In genomic region chr12:99097618-99098066, GRCm38 (mm10) we compare ENCODE assay signal across 9 mouse cellular contexts.
A peak's percentile ranks its signal among the peaks of the same experiment; 100 is the strongest.
DNase-seq lines count a peak whose midpoint lies in the region; ATAC-seq and TF ChIP-seq lines count a peak whose summit lies in the region.
"Had no signal": no experiment of that assay in that cellular context is flagged by ENCODE, and none has a peak within 500 bp of the region (broad histone marks: within the 10 kb centered on the region; RNA-seq: fewer than 3 reads in every experiment).

No protein-coding gene starts in this region.

- H3K4me1 ChIP-seq in heart, adult 2 months (ENCODE audit: control insufficient read depth, insufficient read depth, low read length) = no peaks in the 10 kb centered on the region
- H3K4me1 ChIP-seq in kidney, embryonic 16.5 days (ENCODE audit: insufficient read depth, low read length) = 0 out of 2 replicates have a peak, but pooled peaks cover 4% of the 10 kb centered on the region
- H3K4me1 ChIP-seq in lung, embryonic 14.5 days (ENCODE audit: insufficient read depth) = no peaks in the 10 kb centered on the region

- no peak overlapping the region for H3K4me2 ChIP-seq in kidney, embryonic 16.5 days (replicated peaks; ENCODE audit: low read depth, low read length)
- H3K4me2 ChIP-seq in lung, embryonic 14.5 days = no peak overlapping the region
- H3K4me2 ChIP-seq: embryonic facial prominence, embryonic 15.5 days had no signal

- H3K4me3 ChIP-seq in gastrocnemius, adult 2 months = peak overlapping the region; percentile 42
- H3K4me3 ChIP-seq in heart, adult 2 months = no peak overlapping the region
- H3K4me3 ChIP-seq in kidney, embryonic 16.5 days (ENCODE audit: low read length) = no peak overlapping the region
- no peak overlapping the region for H3K4me3 ChIP-seq in lung, embryonic 14.5 days (ENCODE audit: low read depth, low read length)
- H3K4me3 ChIP-seq: embryonic facial prominence, embryonic 15.5 days had no signal

- H3K36me3 ChIP-seq in heart, adult 2 months (ENCODE audit: control insufficient read depth, insufficient read depth, low read length) = no peaks in the 10 kb centered on the region
- H3K36me3 ChIP-seq in kidney, embryonic 16.5 days (ENCODE audit: insufficient read depth, low read length) = no peaks in the 10 kb centered on the region
- H3K36me3 ChIP-seq in lung, embryonic 14.5 days (ENCODE audit: insufficient read depth) = no peaks in the 10 kb centered on the region
- H3K36me3 ChIP-seq: embryonic facial prominence, embryonic 15.5 days had no signal

- H3K27me3 ChIP-seq in heart, adult 2 months (ENCODE audit: control insufficient read depth, insufficient read depth, low read length) = no peaks in the 10 kb centered on the region
- peaks cover 20% of the 10 kb centered on the region; the same call in 1 of the 2 replicates for H3K27me3 ChIP-seq in kidney, embryonic 16.5 days (ENCODE audit: insufficient read depth, low read length)
- no peaks in the 10 kb centered on the region for H3K27me3 ChIP-seq in lung, embryonic 14.5 days (ENCODE audit: insufficient read depth, low read length)
- H3K27me3 ChIP-seq: embryonic facial prominence, embryonic 15.5 days had no signal

- no peaks in the 10 kb centered on the region for H3K9me3 ChIP-seq in kidney, embryonic 16.5 days (ENCODE audit: low read length)
- H3K9me3 ChIP-seq in lung, embryonic 14.5 days (ENCODE audit: low read depth, low read length) = no peaks in the 10 kb centered on the region
- H3K9me3 ChIP-seq: embryonic facial prominence, embryonic 15.5 days had no signal

- peak overlapping the region; percentile 86 for H3K27ac ChIP-seq in gastrocnemius, adult 2 months
- peak overlapping the region; percentile 88 for H3K27ac ChIP-seq in heart, adult 2 months
- 0 out of 2 replicates have a peak overlapping the region, but pooled peaks have one; percentile 4 for H3K27ac ChIP-seq in kidney, embryonic 16.5 days (ENCODE audit: low read length)
- H3K27ac ChIP-seq in lung, embryonic 14.5 days (ENCODE audit: low read depth) = no peak overlapping the region
- H3K27ac ChIP-seq: embryonic facial prominence, embryonic 15.5 days had no signal

- no peaks in the 10 kb centered on the region for H3K79me2 ChIP-seq in heart, adult 2 months (replicated peaks; ENCODE audit: control insufficient read depth, insufficient read depth, low read length)

- 55% methylated on average over 17 of the region's 17 CpGs for WGBS in heart, adult 2 months
- WGBS in kidney, embryonic 16.5 days = 81% methylated on average over 17 of the region's 17 CpGs
- WGBS in lung, embryonic 14.5 days = 73% methylated on average over 17 of the region's 17 CpGs

- ATAC-seq in kidney, embryonic 16.5 days (ENCODE audit: low FRiP score, low TSS enrichment) = peak; percentile 69
- peak; percentile 59; the same call in 1 of the 2 replicates for ATAC-seq in lung, embryonic 14.5 days (ENCODE audit: insufficient read depth)

- intact Hi-C loops in gastrocnemius, adult 2 months (cut with DNase I) = loop anchor here (2.0 to 10.0 kb wide), 5 partner anchors 55 to 741 kb away; partner anchors contain the start of gene Foxn3
- intact Hi-C loops in gastrocnemius, postnatal 14 days (cut with DNase I; ENCODE audit: low total_unique reads) = loop anchor here (10.0 kb wide), 2 partner anchors 57 to 297 kb away; no protein-coding TSS in a partner anchor
- intact Hi-C loops in heart, adult 2 months (cut with DNase I) = loop anchor here (1.0 to 5.0 kb wide), 11 partner anchors 55 to 1010 kb away; partner anchors contain the start of gene Foxn3

- TF ChIP-seq CTCF in gastrocnemius, adult 2 months (IDR thresholded peaks at IDR 0.05) = no peak
- TF ChIP-seq CTCF in heart, adult 2 months (IDR thresholded peaks at IDR 0.05) = no peak
- TF ChIP-seq CTCF in lung, embryonic 14.5 days (IDR thresholded peaks at IDR 0.05; ENCODE audit: low read depth) = no peak

- peak; percentile 98 for TF ChIP-seq EP300 in heart, adult 2 months (IDR thresholded peaks at IDR 0.05; ENCODE audit: insufficient read depth, low read depth, low read length)

- H3K9ac ChIP-seq in heart, adult 2 months (ENCODE audit: low read depth, low read length) = no peak overlapping the region
- H3K9ac ChIP-seq in kidney, embryonic 16.5 days (replicated peaks; ENCODE audit: low read length) = no peak overlapping the region
- no peak overlapping the region for H3K9ac ChIP-seq in lung, embryonic 14.5 days
- H3K9ac ChIP-seq: embryonic facial prominence, embryonic 15.5 days had no signal

- TF ChIP-seq POLR2A in heart, adult 2 months (IDR thresholded peaks at IDR 0.05; ENCODE audit: insufficient read depth, low read depth, low read length) = no peak

- peak; percentile 41 for DNase-seq in gastrocnemius, adult 2 months
- no peak for DNase-seq in gastrocnemius, postnatal 14 days
- peak; percentile 32 to 69 for DNase-seq in heart, adult 2 months
- peak; percentile 35 for DNase-seq in lung, embryonic 14.5 days
- DNase-seq in Muller cell, postnatal 12 days (ENCODE audit: inconsistent ontology term) = no peak
- no peak for DNase-seq in left cerebral cortex, adult 9 months (ENCODE audit: low spot score in 2 of 2)
- DNase-seq in frontal cortex, postnatal 36 days (ENCODE audit: low spot score in 2 of 2) = no peak

Comparison
In these comparisons a context has a peak if more than half of its experiments do, and no peak if none do; other contexts are left out.
1. DNase-seq: peak in gastrocnemius, adult 2 months (single experiment), heart, adult 2 months (2 of 2) and lung, embryonic 14.5 days (single experiment); none in gastrocnemius, postnatal 14 days (single experiment), Muller cell, postnatal 12 days (single experiment), left cerebral cortex, adult 9 months (0 of 2) and frontal cortex, postnatal 36 days (0 of 2).